Mouse (Mus musculus): ENCODE data around the gene Atp2c2.

GRCm38 (mm10) chr8:119777765-119778164, 78.0 kb downstream of the Atp2c2 start:
- TF ChIP-seq POLR2A (IDR thresholded peaks at IDR 0.05; ENCODE audit: insufficient read depth, low read length) (no peak), CTCF (IDR thresholded peaks at IDR 0.05; ENCODE audit: low read depth, low read length) (no peak)

All from ES-Bruce4 (cell line).